In genomic region chr1:131246433-131247395, GRCm38 (mm10) we compare ENCODE assay signal across 8 mouse cellular contexts. TPM values are rescaled to one million over a fixed set of nuclear protein-coding genes. Genes with fewer than 3 reads are reported as not detected.
A peak's percentile ranks its signal among the peaks of the same experiment; 100 is the strongest.
DNase-seq lines count a peak whose midpoint lies in the region; ATAC-seq and TF ChIP-seq lines count a peak whose summit lies in the region.

No protein-coding gene starts in this region.

- H3K9ac ChIP-seq in forebrain, embryonic 11.5 days (ENCODE audit: low read length): no peak overlapping the region
- H3K9ac ChIP-seq in embryonic facial prominence, embryonic 14.5 days (ENCODE audit: low read depth, low read length): no peak overlapping the region; the same call in 1 of the 2 replicates
- H3K9ac ChIP-seq in hindbrain, postnatal 0 days (replicated peaks; ENCODE audit: low read length): no peak overlapping the region
- H3K9ac ChIP-seq in limb, embryonic 13.5 days: no peak overlapping the region
- H3K9ac ChIP-seq in midbrain, postnatal 0 days (replicated peaks; ENCODE audit: low read length, poor library complexity, severe bottlenecking): no peak overlapping the region

- WGBS in forebrain, embryonic 11.5 days: 19% methylated on average over 7 of the region's 7 CpGs
- 18% methylated on average over 7 of the region's 7 CpGs for WGBS in forebrain, embryonic 10.5 days
- WGBS in embryonic facial prominence, embryonic 14.5 days: 13% methylated on average over 7 of the region's 7 CpGs
- WGBS in hindbrain, postnatal 0 days: 9% methylated on average over 7 of the region's 7 CpGs
- WGBS in limb, embryonic 13.5 days: 6% methylated on average over 7 of the region's 7 CpGs
- 15% methylated on average over 7 of the region's 7 CpGs for WGBS in midbrain, postnatal 0 days

- no peak overlapping the region for H3K4me3 ChIP-seq in forebrain, embryonic 11.5 days (ENCODE audit: low read depth, low read length)
- no peak overlapping the region for H3K4me3 ChIP-seq in forebrain, embryonic 10.5 days
- no peak overlapping the region for H3K4me3 ChIP-seq in embryonic facial prominence, embryonic 14.5 days (ENCODE audit: low read depth, low read length)
- no peak overlapping the region for H3K4me3 ChIP-seq in hindbrain, postnatal 0 days (ENCODE audit: low read length)
- peak overlapping the region; percentile 9; the same call in 1 of the 2 replicates for H3K4me3 ChIP-seq in limb, embryonic 13.5 days
- no peak overlapping the region for H3K4me3 ChIP-seq in midbrain, postnatal 0 days (ENCODE audit: low read depth, low read length)

- no peaks in the 10 kb centered on the region for H3K36me3 ChIP-seq in forebrain, embryonic 11.5 days (ENCODE audit: control insufficient read depth, insufficient read depth, low read length)
- H3K36me3 ChIP-seq in forebrain, embryonic 10.5 days (replicated peaks): no peaks in the 10 kb centered on the region
- no peaks in the 10 kb centered on the region for H3K36me3 ChIP-seq in embryonic facial prominence, embryonic 14.5 days (ENCODE audit: control insufficient read depth, insufficient read depth, low read length)
- H3K36me3 ChIP-seq in hindbrain, postnatal 0 days (ENCODE audit: insufficient read depth, low read length): no peaks in the 10 kb centered on the region
- H3K36me3 ChIP-seq in limb, embryonic 13.5 days: no peaks in the 10 kb centered on the region
- no peaks in the 10 kb centered on the region for H3K36me3 ChIP-seq in midbrain, postnatal 0 days (ENCODE audit: insufficient read depth, low read length)

- H3K27ac ChIP-seq in forebrain, embryonic 11.5 days (ENCODE audit: low read depth, low read length): no peak overlapping the region
- H3K27ac ChIP-seq in forebrain, embryonic 10.5 days: no peak overlapping the region
- H3K27ac ChIP-seq in embryonic facial prominence, embryonic 14.5 days (replicated peaks; ENCODE audit: low read depth, low read length): no peak overlapping the region
- peak overlapping the region; percentile 83; the same call in 1 of the 2 replicates for H3K27ac ChIP-seq in hindbrain, postnatal 0 days
- no peak overlapping the region for H3K27ac ChIP-seq in limb, embryonic 13.5 days
- peak overlapping the region; percentile 18; the same call in 1 of the 2 replicates for H3K27ac ChIP-seq in midbrain, postnatal 0 days (ENCODE audit: low read depth, low read length)

- no peaks in the 10 kb centered on the region for H3K9me3 ChIP-seq in forebrain, embryonic 11.5 days (ENCODE audit: control insufficient read depth, low read length)
- no peaks in the 10 kb centered on the region for H3K9me3 ChIP-seq in forebrain, embryonic 10.5 days
- no peaks in the 10 kb centered on the region for H3K9me3 ChIP-seq in embryonic facial prominence, embryonic 14.5 days (ENCODE audit: control insufficient read depth, low read length)
- no peaks in the 10 kb centered on the region for H3K9me3 ChIP-seq in hindbrain, postnatal 0 days (ENCODE audit: low read length)
- no peaks in the 10 kb centered on the region for H3K9me3 ChIP-seq in limb, embryonic 13.5 days
- H3K9me3 ChIP-seq in midbrain, postnatal 0 days (ENCODE audit: low read length): no peaks in the 10 kb centered on the region

- peak; percentile 55 for DNase-seq in forebrain, embryonic 11.5 days (ENCODE audit: low spot score)
- DNase-seq in forebrain, embryonic 10.5 days (ENCODE audit: extremely low spot score, low spot score): no peak
- DNase-seq in R1 (ENCODE audit: low read depth, low spot score): peak; percentile 57
- DNase-seq in embryonic facial prominence, embryonic 14.5 days (ENCODE audit: low spot score): peak; percentile 59
- peak; percentile 80 for DNase-seq in hindbrain, postnatal 0 days (ENCODE audit: low spot score)
- peak; percentile 65 for DNase-seq in midbrain, postnatal 0 days (ENCODE audit: low spot score)
- DNase-seq in urinary bladder, postnatal 25 days (ENCODE audit: low spot score): no peak

- no peak overlapping the region for H3K4me2 ChIP-seq in forebrain, embryonic 11.5 days (ENCODE audit: low read depth, low read length, severe bottlenecking)
- H3K4me2 ChIP-seq in embryonic facial prominence, embryonic 14.5 days (ENCODE audit: low read depth, low read length): peak overlapping the region; percentile 38
- H3K4me2 ChIP-seq in hindbrain, postnatal 0 days (ENCODE audit: low read depth, low read length): peak overlapping the region; percentile 96; the same call in 1 of the 2 replicates
- peak overlapping the region; percentile 44 for H3K4me2 ChIP-seq in limb, embryonic 13.5 days (replicated peaks)
- H3K4me2 ChIP-seq in midbrain, postnatal 0 days (ENCODE audit: low read depth, low read length, poor library complexity, severe bottlenecking): peak overlapping the region; percentile 94

- ATAC-seq in forebrain, embryonic 11.5 days (replicated peaks; ENCODE audit: low FRiP score): no peak; the same call in 1 of the 2 replicates
- 0 out of 2 replicates have a peak, but pooled peaks have one; percentile 10 for ATAC-seq in embryonic facial prominence, embryonic 14.5 days (ENCODE audit: low read depth)
- ATAC-seq in hindbrain, postnatal 0 days: no peak
- no peak for ATAC-seq in limb, embryonic 13.5 days (ENCODE audit: low FRiP score, low read depth)
- ATAC-seq in midbrain, postnatal 0 days (ENCODE audit: low FRiP score): no peak

- H3K4me1 ChIP-seq in forebrain, embryonic 11.5 days (replicated peaks; ENCODE audit: control insufficient read depth, insufficient read depth, low read length): peaks cover 5% of the 10 kb centered on the region; the same call in 1 of the 2 replicates
- peaks cover 25% of the 10 kb centered on the region for H3K4me1 ChIP-seq in forebrain, embryonic 10.5 days
- peaks cover 7% of the 10 kb centered on the region; the same call in 1 of the 2 replicates for H3K4me1 ChIP-seq in embryonic facial prominence, embryonic 14.5 days (ENCODE audit: control insufficient read depth, insufficient read depth, low read length)
- peaks cover 11% of the 10 kb centered on the region; the same call in 1 of the 2 replicates for H3K4me1 ChIP-seq in hindbrain, postnatal 0 days (ENCODE audit: insufficient read depth, low read length)
- peaks cover 26% of the 10 kb centered on the region for H3K4me1 ChIP-seq in limb, embryonic 13.5 days
- H3K4me1 ChIP-seq in midbrain, postnatal 0 days (ENCODE audit: insufficient read depth, low read length): 0 out of 2 replicates have a peak, but pooled peaks cover 3% of the 10 kb centered on the region

- TF ChIP-seq CTCF in hindbrain, postnatal 0 days (IDR thresholded peaks at IDR 0.05; ENCODE audit: low read depth): peak; percentile 70
- peak; percentile 79 for TF ChIP-seq CTCF in midbrain, postnatal 0 days (IDR thresholded peaks at IDR 0.05)

- H3K27me3 ChIP-seq in forebrain, embryonic 11.5 days (ENCODE audit: control insufficient read depth, insufficient read depth, low read length): peaks cover 28% of the 10 kb centered on the region
- peaks cover 68% of the 10 kb centered on the region for H3K27me3 ChIP-seq in forebrain, embryonic 10.5 days (ENCODE audit: poor library complexity, severe bottlenecking)
- peaks cover 38% of the 10 kb centered on the region for H3K27me3 ChIP-seq in embryonic facial prominence, embryonic 14.5 days (replicated peaks; ENCODE audit: control insufficient read depth, insufficient read depth, low read length)
- no peaks in the 10 kb centered on the region for H3K27me3 ChIP-seq in hindbrain, postnatal 0 days (ENCODE audit: insufficient read depth, low read length)
- H3K27me3 ChIP-seq in limb, embryonic 13.5 days: peaks cover 61% of the 10 kb centered on the region
- 0 out of 2 replicates have a peak, but pooled peaks cover 5% of the 10 kb centered on the region for H3K27me3 ChIP-seq in midbrain, postnatal 0 days (ENCODE audit: insufficient read depth, low read length)

RNA-seq across cellular contexts. Expression of gene Rassf5, which starts 1.7 kb away (rescaled TPM):
- 0.95 and 1.3 TPM in 2 replicates for polyA plus RNA-seq in forebrain, embryonic 11.5 days (2014; fragmentation: Nextera tagmentation; extraction: Ambion mirVana)
- 0.69 and 0.95 TPM in 2 replicates for polyA plus RNA-seq in forebrain, embryonic 10.5 days (2016; fragmentation: Nextera tagmentation; extraction: Ambion mirVana)
- 3.1 and 4.0 TPM in 2 replicates for polyA plus RNA-seq in embryonic facial prominence, embryonic 14.5 days (2014; fragmentation: Nextera tagmentation; extraction: Ambion mirVana)
- total RNA-seq in hindbrain, postnatal 0 days (2014; rRNA removed): 12.9 and 41.5 TPM in 2 replicates
- polyA plus RNA-seq in hindbrain, postnatal 0 days (2015; fragmentation: Nextera tagmentation; extraction: Ambion mirVana): 8.1 and 8.3 TPM in 2 replicates
- polyA plus RNA-seq in limb, embryonic 13.5 days (2015; fragmentation: Nextera tagmentation; extraction: Ambion mirVana): 1.9 and 2.1 TPM in 2 replicates
- total RNA-seq in midbrain, postnatal 0 days (2014; rRNA removed): 9.0 and 13.5 TPM in 2 replicates
- 4.9 and 5.8 TPM in 2 replicates for polyA plus RNA-seq in midbrain, postnatal 0 days (2015; fragmentation: Nextera tagmentation; extraction: Ambion mirVana)

RNA-seq across cellular contexts. Expression of gene Ikbke, which starts 32.7 kb away (rescaled TPM):
- 0.55 and 0.83 TPM in 2 replicates for polyA plus RNA-seq in forebrain, embryonic 11.5 days (2014; fragmentation: Nextera tagmentation; extraction: Ambion mirVana)
- polyA plus RNA-seq in forebrain, embryonic 10.5 days (2016; fragmentation: Nextera tagmentation; extraction: Ambion mirVana): 0.37 and 0.47 TPM in 2 replicates
- polyA plus RNA-seq in embryonic facial prominence, embryonic 14.5 days (2014; fragmentation: Nextera tagmentation; extraction: Ambion mirVana): 4.7 and 6.0 TPM in 2 replicates
- 0.75 and 1.5 TPM in 2 replicates for total RNA-seq in hindbrain, postnatal 0 days (2014; rRNA removed)
- 1.2 TPM in 2 replicates for polyA plus RNA-seq in hindbrain, postnatal 0 days (2015; fragmentation: Nextera tagmentation; extraction: Ambion mirVana)
- 3.5 and 3.7 TPM in 2 replicates for polyA plus RNA-seq in limb, embryonic 13.5 days (2015; fragmentation: Nextera tagmentation; extraction: Ambion mirVana)
- total RNA-seq in midbrain, postnatal 0 days (2014; rRNA removed): 3.9 and 5.3 TPM in 2 replicates
- 0.63 and 0.67 TPM in 2 replicates for polyA plus RNA-seq in midbrain, postnatal 0 days (2015; fragmentation: Nextera tagmentation; extraction: Ambion mirVana)

Comparison
In these comparisons a context has a peak if more than half of its experiments do, and no peak if none do; other contexts are left out.
1. DNase-seq: peak in forebrain, embryonic 11.5 days (single experiment), R1 (single experiment), embryonic facial prominence, embryonic 14.5 days (single experiment), hindbrain, postnatal 0 days (single experiment) and midbrain, postnatal 0 days (single experiment); none in forebrain, embryonic 10.5 days (single experiment) and urinary bladder, postnatal 25 days (single experiment).
2. H3K27ac ChIP-seq: peak in hindbrain, postnatal 0 days (single experiment) and midbrain, postnatal 0 days (single experiment); none in forebrain, embryonic 11.5 days (single experiment), forebrain, embryonic 10.5 days (single experiment), embryonic facial prominence, embryonic 14.5 days (single experiment) and limb, embryonic 13.5 days (single experiment).